Mouse (Mus musculus): Measurements from ENCODE around the gene Pbp2.

DNA sequence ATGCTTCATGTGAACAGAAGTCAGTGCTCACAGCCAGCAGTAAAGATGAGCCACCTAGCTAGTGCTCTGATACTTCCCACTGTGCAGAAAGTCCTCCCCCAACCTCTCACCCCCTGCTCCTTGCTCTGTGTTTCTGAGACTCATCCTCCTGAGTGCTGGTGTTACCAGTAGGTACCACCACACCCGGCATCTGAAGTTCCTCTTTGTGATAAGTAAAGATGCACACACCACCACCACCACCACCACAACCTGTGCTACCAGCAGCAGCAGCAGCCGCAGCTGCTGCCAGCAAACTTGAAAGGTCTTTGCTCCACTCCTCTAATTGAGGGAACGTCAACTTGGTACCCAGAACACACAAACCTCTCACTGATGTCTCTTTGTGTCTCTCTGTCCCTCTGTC is 43.0 kb downstream of the Pbp2 start:
- TF ChIP-seq POLR2A (IDR thresholded peaks at IDR 0.05; ENCODE audit: borderline replicate concordance, insufficient read depth, low read length) = no peak
- no peak for TF ChIP-seq CTCF (IDR thresholded peaks at IDR 0.05; ENCODE audit: borderline replicate concordance, insufficient read depth, low read depth, low read length)

All from cerebellum, adult 2 months (tissue).